Mouse (Mus musculus): ENCODE measurements around the gene Hexim1.

The Hexim1 gene

GRCm38 (mm10) chr11:103116008-103116818 is at the start of gene Hexim1:
TSS of gene Hexim1 (plus strand) at chr11:103116231.
- DNase-seq (ENCODE audit: low spot score in 2 of 2), result peak; percentile 100

GRCm38 (mm10) chr11:103067051-103067361 is 49.0 kb upstream of the Hexim1 start:
- no peak for DNase-seq (ENCODE audit: low spot score in 2 of 2)

- DNase-seq (ENCODE audit: low spot score in 2 of 2), result no peak
These were observed 48.5 kb upstream of the Hexim1 start for GRCm38 (mm10) chr11:103067457-103068001.

- no peak for DNase-seq (ENCODE audit: low spot score in 2 of 2)
These were observed 47.8 kb upstream of the Hexim1 start for GRCm38 (mm10) chr11:103068272-103068671.

- no peak for DNase-seq (ENCODE audit: low spot score in 2 of 2)
These were observed 47.1 kb upstream of the Hexim1 start for GRCm38 (mm10) chr11:103068884-103069283.

GRCm38 (mm10) chr11:103069731-103070130 is 46.3 kb upstream of the Hexim1 start:
- DNase-seq (ENCODE audit: low spot score in 2 of 2), result no peak

GRCm38 (mm10) chr11:103070322-103070880 is 45.6 kb upstream of the Hexim1 start:
- no peak for DNase-seq (ENCODE audit: low spot score in 2 of 2)

GRCm38 (mm10) chr11:103073671-103074070 is 42.4 kb upstream of the Hexim1 start:
- DNase-seq (ENCODE audit: low spot score in 2 of 2), result no peak

GRCm38 (mm10) chr11:103074121-103074650 is 41.8 kb upstream of the Hexim1 start:
- DNase-seq (ENCODE audit: low spot score in 2 of 2), result no peak

GRCm38 (mm10) chr11:103074796-103075323 is 41.2 kb upstream of the Hexim1 start:
- DNase-seq (ENCODE audit: low spot score in 2 of 2), result no peak

- DNase-seq (ENCODE audit: low spot score in 2 of 2), result no peak
These were observed 40.0 kb upstream of the Hexim1 start for GRCm38 (mm10) chr11:103076010-103076409.

GRCm38 (mm10) chr11:103076581-103076980 is 39.5 kb upstream of the Hexim1 start:
- no peak for DNase-seq (ENCODE audit: low spot score in 2 of 2)

GRCm38 (mm10) chr11:103078131-103078530 is 37.9 kb upstream of the Hexim1 start:
- DNase-seq (ENCODE audit: low spot score in 2 of 2), result no peak

- DNase-seq (ENCODE audit: low spot score in 2 of 2), result no peak
These were observed 35.5 kb upstream of the Hexim1 start for GRCm38 (mm10) chr11:103080323-103081091.

GRCm38 (mm10) chr11:103081631-103082030 is 34.4 kb upstream of the Hexim1 start:
- no peak for DNase-seq (ENCODE audit: low spot score in 2 of 2)

- no peak for DNase-seq (ENCODE audit: low spot score in 2 of 2)
These were observed 22.7 kb upstream of the Hexim1 start for GRCm38 (mm10) chr11:103093306-103093705.

- DNase-seq (ENCODE audit: low spot score in 2 of 2), result peak; percentile 29 to 47
These were observed 21.9 kb upstream of the Hexim1 start for GRCm38 (mm10) chr11:103093862-103094833.

GRCm38 (mm10) chr11:103095107-103095670 is 20.8 kb upstream of the Hexim1 start:
- no peak for DNase-seq (ENCODE audit: low spot score in 2 of 2)

GRCm38 (mm10) chr11:103095801-103096200 is 20.2 kb upstream of the Hexim1 start:
- no peak for DNase-seq (ENCODE audit: low spot score in 2 of 2)
